Mouse (Mus musculus) liver, embryonic 12.5 days (tissue): ENCODE measurements around the gene Adh4. TPM values are rescaled to one million over a fixed set of nuclear protein-coding genes. Genes with fewer than 3 reads are reported as not detected.

ENCODE experiments used
- polyA plus RNA-seq: library from polyadenylated mRNA; unstranded; fragments of >200 nt; fragmentation: Nextera tagmentation; extraction: Ambion mirVana; gene quantifications from 2 replicates; pipeline ENCODE4 v1.2.1, GENCODE M21; 2016

Adh4 gene
- polyA plus RNA-seq, 1 experiment from 2014 or later, result not detected

Other genes with a start within 250 kb of the Adh4 start
- gene 4930579F01Rik, start 221.6 kb upstream of the Adh4 start, polyA plus RNA-seq, result not detected in 2 replicates
- 0.19 and 0.26 TPM in 2 replicates for gene Adh7, start 197.7 kb upstream of the Adh4 start, polyA plus RNA-seq
- 0.92 and 0.97 TPM in 2 replicates for gene Adh1, start 154.5 kb upstream of the Adh4 start, polyA plus RNA-seq
- not detected in 2 replicates for gene Adh6a, start 102.2 kb upstream of the Adh4 start, polyA plus RNA-seq
- gene Adh6b, start 73.7 kb upstream of the Adh4 start, polyA plus RNA-seq, result 0.41 and 0.68 TPM in 2 replicates
- gene Adh5, start 27.6 kb downstream of the Adh4 start, polyA plus RNA-seq, result 96.7 and 98.9 TPM in 2 replicates
- 31.8 and 33.1 TPM in 2 replicates for gene Metap1, start 74.0 kb downstream of the Adh4 start, polyA plus RNA-seq
- gene Eif4e, start 110.7 kb downstream of the Adh4 start, polyA plus RNA-seq, result 251 and 254 TPM in 2 replicates